Mouse (Mus musculus) T-cell, adult 2 months (primary cell): ENCODE data around the gene 3110082J24Rik.

Experiments used
- DNase-seq: peaks from one replicate; pipeline ENCODE4 v3.0.0; 2022; ENCODE audit warnings: low spot score

The 3110082J24Rik gene

GRCm38 (mm10) chr5:30118018-30118417, 12.1 kb upstream of the 3110082J24Rik start:
- no peak for DNase-seq

- no peak for DNase-seq
Observed at GRCm38 (mm10) chr5:30115718-30116117, 9.8 kb upstream of the 3110082J24Rik start.

- DNase-seq = no peak
Observed at GRCm38 (mm10) chr5:30114761-30115140, 8.9 kb upstream of the 3110082J24Rik start.

GRCm38 (mm10) chr5:30113881-30114760, 8.2 kb upstream of the 3110082J24Rik start:
- DNase-seq = peak; percentile 38

GRCm38 (mm10) chr5:30112533-30113068, 6.7 kb upstream of the 3110082J24Rik start:
- DNase-seq = no peak

GRCm38 (mm10) chr5:30111771-30112170, 5.9 kb upstream of the 3110082J24Rik start:
- DNase-seq = no peak

- DNase-seq = no peak
Observed at GRCm38 (mm10) chr5:30111126-30111525, 5.2 kb upstream of the 3110082J24Rik start.

GRCm38 (mm10) chr5:30110371-30111060, 4.6 kb upstream of the 3110082J24Rik start:
- DNase-seq = no peak

GRCm38 (mm10) chr5:30109899-30110298, 4.0 kb upstream of the 3110082J24Rik start:
- no peak for DNase-seq

- no peak for DNase-seq
Observed at GRCm38 (mm10) chr5:30108233-30108632, 2.3 kb upstream of the 3110082J24Rik start.

- DNase-seq = no peak
Observed at GRCm38 (mm10) chr5:30107611-30108041, 1.7 kb upstream of the 3110082J24Rik start.

GRCm38 (mm10) chr5:30107186-30107585, 1.3 kb upstream of the 3110082J24Rik start:
- no peak for DNase-seq

GRCm38 (mm10) chr5:30106756-30107155, 870 bp upstream of the 3110082J24Rik start:
- DNase-seq = no peak

- DNase-seq = no peak
Observed at GRCm38 (mm10) chr5:30104841-30105667, 832 bp downstream of the 3110082J24Rik start, which contains the start of gene Garem2. Gene Garem2, plus strand, starts transcription at chr5:30105161.

- DNase-seq = no peak
Observed at GRCm38 (mm10) chr5:30104339-30104738, 1.5 kb downstream of the 3110082J24Rik start.

- DNase-seq = no peak
Observed at GRCm38 (mm10) chr5:30103340-30103739, 2.5 kb downstream of the 3110082J24Rik start.

- no peak for DNase-seq
Observed at GRCm38 (mm10) chr5:30098260-30098659, 7.6 kb downstream of the 3110082J24Rik start.

GRCm38 (mm10) chr5:30095731-30096130, 10.2 kb downstream of the 3110082J24Rik start:
- no peak for DNase-seq

GRCm38 (mm10) chr5:30094399-30094798, 11.5 kb downstream of the 3110082J24Rik start:
- no peak for DNase-seq

GRCm38 (mm10) chr5:30092701-30093100, 13.2 kb downstream of the 3110082J24Rik start:
- DNase-seq = no peak
